Mouse (Mus musculus): ENCODE measurements at regions not wholly inside any gene's neighbourhood (a gene's known extent, or its start where the extent isn't known, plus 50 kb on each side); places are given as distances from the start of the nearest gene placed in this dataset.

DNA sequence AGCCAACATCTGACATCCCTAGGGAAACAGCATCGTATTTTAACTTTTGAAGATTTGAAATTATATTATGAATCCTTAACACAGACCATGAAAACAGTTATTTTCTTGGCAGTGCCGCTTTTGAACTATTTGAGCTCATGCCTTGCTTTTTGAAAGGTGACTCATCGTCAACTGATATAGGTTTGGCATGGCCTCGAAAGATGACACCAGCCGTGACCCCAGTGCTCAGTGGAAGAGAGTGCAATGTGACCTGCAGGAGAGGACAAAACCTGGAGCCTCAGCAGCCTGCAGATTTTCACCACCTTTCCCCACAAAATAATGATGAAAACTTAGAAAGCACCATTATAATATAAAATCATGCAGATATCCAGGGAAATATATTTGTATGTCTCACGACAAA is 312.8 kb downstream of the Ttll7 start:
- 66% methylated on average over 6 of the region's 6 CpGs for WGBS (ENCODE audit: insufficient replicate concordance)

DNA sequence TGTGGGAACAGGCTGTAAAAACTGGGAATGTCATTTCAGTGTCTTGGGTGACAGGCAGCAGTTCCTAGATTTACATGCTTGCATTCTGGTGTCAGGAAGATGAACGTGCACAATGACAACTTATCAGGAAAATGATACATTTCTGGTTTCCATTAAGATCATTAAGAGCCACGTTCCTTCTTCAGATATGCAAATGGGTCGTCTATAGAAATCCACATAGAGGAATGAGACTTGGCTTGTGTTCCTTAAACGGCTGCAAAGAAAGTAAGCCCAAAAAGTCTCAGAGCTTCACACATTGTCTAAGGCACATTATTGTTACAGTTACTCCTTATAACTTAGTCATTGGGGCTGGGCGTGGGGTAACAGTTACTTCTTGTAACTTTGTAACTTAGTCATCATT is 314.4 kb downstream of the Ttll7 start:
- H3K9me3 ChIP-seq (ENCODE audit: control insufficient read depth, low read length): no peaks in the 10 kb centered on the region
- H3K4me3 ChIP-seq (ENCODE audit: insufficient read depth in 1 of 2, low read depth in 2 of 2, low read length in 2 of 2): no peak overlapping the region
- DNase-seq (ENCODE audit: low read depth in 3 of 3, low spot score in 3 of 3): no peak
- H3K9ac ChIP-seq (replicated peaks): no peak overlapping the region
- H3K27me3 ChIP-seq (ENCODE audit: control insufficient read depth, insufficient read depth, low read length): no peaks in the 10 kb centered on the region
- WGBS (ENCODE audit: insufficient replicate concordance): 54% methylated on average over 5 of the region's 5 CpGs
- H3K36me3 ChIP-seq (replicated peaks; ENCODE audit: control insufficient read depth, insufficient read depth, low read depth): no peaks in the 10 kb centered on the region
- no peak overlapping the region for H3K4me2 ChIP-seq (ENCODE audit: low read depth)
- H3K27ac ChIP-seq: no peak overlapping the region
- no peaks in the 10 kb centered on the region for H3K4me1 ChIP-seq (replicated peaks; ENCODE audit: control insufficient read depth in 2 of 2, insufficient read depth in 2 of 2, low read length in 1 of 2)
- TF ChIP-seq CTCF (IDR thresholded peaks at IDR 0.05; ENCODE audit: low read depth) (no peak), EP300 (IDR thresholded peaks at IDR 0.05; ENCODE audit: low read depth) (no peak)
- no peak for ATAC-seq (ENCODE audit: insufficient read depth)

More for the DNA sequence above, 312.8 kb downstream of the Ttll7 start:
- Histone ChIP-seq H3K27me3 (ENCODE audit: control insufficient read depth, insufficient read depth, low read length) (no peaks in the 10 kb centered on the region), H3K9ac (replicated peaks) (no peak overlapping the region), H3K9me3 (ENCODE audit: control insufficient read depth, low read length) (no peaks in the 10 kb centered on the region), H3K4me2 (ENCODE audit: low read depth) (no peak overlapping the region), H3K4me1 (replicated peaks; ENCODE audit: control insufficient read depth in 2 of 2, insufficient read depth in 2 of 2, low read length in 1 of 2) (no peaks in the 10 kb centered on the region), H3K27ac (no peak overlapping the region), H3K4me3 (ENCODE audit: insufficient read depth in 1 of 2, low read depth in 2 of 2, low read length in 2 of 2) (no peak overlapping the region), H3K36me3 (replicated peaks; ENCODE audit: control insufficient read depth, insufficient read depth, low read depth) (no peaks in the 10 kb centered on the region)
- no peak for ATAC-seq (ENCODE audit: insufficient read depth)
- TF ChIP-seq CTCF (IDR thresholded peaks at IDR 0.05; ENCODE audit: low read depth): no peak
- TF ChIP-seq EP300 (IDR thresholded peaks at IDR 0.05; ENCODE audit: low read depth): no peak
- DNase-seq (ENCODE audit: low read depth in 3 of 3, low spot score in 3 of 3): no peak

DNA sequence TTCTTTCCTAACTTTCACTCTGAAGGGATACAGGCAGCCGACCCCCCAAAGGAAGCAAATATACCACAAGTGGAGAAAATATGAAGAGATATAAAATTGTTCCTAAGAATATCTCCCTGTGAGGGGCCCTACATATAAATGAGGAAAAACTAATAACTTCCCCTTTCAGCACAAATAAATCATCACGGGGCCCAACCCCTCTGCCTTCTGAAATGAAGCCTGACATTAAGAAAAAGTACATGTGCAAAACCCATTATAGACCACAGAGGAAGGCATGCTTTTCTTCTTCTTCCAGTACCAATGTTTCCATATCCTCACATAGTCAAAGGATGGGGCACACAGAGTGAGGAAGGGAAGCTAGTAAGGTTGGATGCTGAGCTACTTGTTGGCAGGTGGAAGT is 317.0 kb downstream of the Ttll7 start:
- Histone ChIP-seq H3K27me3 (ENCODE audit: control insufficient read depth, insufficient read depth, low read length) (no peaks in the 10 kb centered on the region; the same call in 1 of the 2 replicates), H3K4me1 (replicated peaks; ENCODE audit: control insufficient read depth in 2 of 2, insufficient read depth in 2 of 2, low read length in 1 of 2) (no peaks in the 10 kb centered on the region), H3K4me2 (ENCODE audit: low read depth) (no peak overlapping the region), H3K27ac (no peak overlapping the region), H3K9ac (replicated peaks) (no peak overlapping the region), H3K36me3 (replicated peaks; ENCODE audit: control insufficient read depth, insufficient read depth, low read depth) (no peaks in the 10 kb centered on the region), H3K4me3 (ENCODE audit: insufficient read depth in 1 of 2, low read depth in 2 of 2, low read length in 2 of 2) (no peak overlapping the region), H3K9me3 (ENCODE audit: control insufficient read depth, low read length) (no peaks in the 10 kb centered on the region)
- DNase-seq (ENCODE audit: low read depth in 3 of 3, low spot score in 3 of 3): no peak
- no peak for TF ChIP-seq CTCF (IDR thresholded peaks at IDR 0.05; ENCODE audit: low read depth)
- no peak for TF ChIP-seq EP300 (IDR thresholded peaks at IDR 0.05; ENCODE audit: low read depth)
- WGBS (ENCODE audit: insufficient replicate concordance): 41% methylated on average over 2 of the region's 2 CpGs
- ATAC-seq (ENCODE audit: insufficient read depth): no peak

DNA sequence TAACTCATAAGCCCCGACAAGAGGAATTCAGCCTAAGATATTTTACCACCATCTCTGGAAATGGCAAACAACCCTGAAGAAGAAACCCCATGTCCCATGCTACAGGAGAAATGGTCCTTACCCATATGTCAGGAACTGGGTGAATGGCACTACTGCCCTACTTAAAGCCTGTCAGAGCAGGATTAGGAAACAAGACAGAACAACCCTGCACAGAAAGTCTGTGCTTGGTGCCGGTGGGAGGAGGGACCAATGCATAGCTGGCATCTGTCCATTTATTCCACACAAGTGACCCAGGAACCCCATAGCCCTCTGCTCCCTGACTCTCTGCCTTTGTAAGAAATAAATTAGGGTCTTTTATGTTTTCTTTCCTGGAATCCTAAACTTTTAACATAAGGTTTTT is 317.9 kb downstream of the Ttll7 start:
- Histone ChIP-seq H3K4me2 (ENCODE audit: low read depth) (no peak overlapping the region), H3K27me3 (ENCODE audit: control insufficient read depth, insufficient read depth, low read length) (no peaks in the 10 kb centered on the region; the same call in 1 of the 2 replicates), H3K9me3 (ENCODE audit: control insufficient read depth, low read length) (no peaks in the 10 kb centered on the region), H3K27ac (no peak overlapping the region), H3K4me1 (replicated peaks; ENCODE audit: control insufficient read depth in 2 of 2, insufficient read depth in 2 of 2, low read length in 1 of 2) (no peaks in the 10 kb centered on the region), H3K4me3 (ENCODE audit: insufficient read depth in 1 of 2, low read depth in 2 of 2, low read length in 2 of 2) (no peak overlapping the region), H3K9ac (replicated peaks) (no peak overlapping the region), H3K36me3 (replicated peaks; ENCODE audit: control insufficient read depth, insufficient read depth, low read depth) (no peaks in the 10 kb centered on the region)
- WGBS (ENCODE audit: insufficient replicate concordance): 57% methylated on average over 2 of the region's 2 CpGs
- TF ChIP-seq CTCF (IDR thresholded peaks at IDR 0.05; ENCODE audit: low read depth) (no peak), EP300 (IDR thresholded peaks at IDR 0.05; ENCODE audit: low read depth) (no peak)
- DNase-seq (ENCODE audit: low read depth in 3 of 3, low spot score in 3 of 3) (no peak), ATAC-seq (ENCODE audit: insufficient read depth) (no peak)

DNA sequence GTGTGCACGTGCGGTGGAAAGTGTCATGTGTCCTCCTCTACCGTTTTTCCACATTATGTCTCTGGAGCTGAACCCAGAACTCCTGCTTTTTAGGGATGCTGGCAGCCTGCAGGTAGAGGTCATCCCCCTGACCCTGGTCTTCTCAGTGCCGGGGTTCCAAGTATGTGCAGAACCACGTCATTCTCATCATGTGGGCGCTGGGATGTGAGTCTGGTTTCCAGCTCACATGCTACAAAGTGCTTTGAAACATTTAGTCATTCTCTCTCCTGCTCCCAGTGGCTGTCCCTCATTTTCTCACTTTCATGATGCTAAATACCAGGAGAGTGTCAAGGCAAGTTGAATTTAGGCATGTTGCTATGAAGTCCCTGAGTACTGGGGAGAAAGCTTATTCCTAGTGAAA is 326.6 kb downstream of the Ttll7 start:
- ATAC-seq (ENCODE audit: insufficient read depth) (no peak), DNase-seq (ENCODE audit: low read depth in 3 of 3, low spot score in 3 of 3) (no peak)
- Histone ChIP-seq H3K4me3 (ENCODE audit: insufficient read depth in 1 of 2, low read depth in 2 of 2, low read length in 2 of 2) (no peak overlapping the region), H3K36me3 (replicated peaks; ENCODE audit: control insufficient read depth, insufficient read depth, low read depth) (no peaks in the 10 kb centered on the region), H3K4me1 (replicated peaks; ENCODE audit: control insufficient read depth in 2 of 2, insufficient read depth in 2 of 2, low read length in 1 of 2) (no peaks in the 10 kb centered on the region), H3K9ac (replicated peaks) (no peak overlapping the region), H3K9me3 (ENCODE audit: control insufficient read depth, low read length) (no peaks in the 10 kb centered on the region), H3K4me2 (ENCODE audit: low read depth) (no peak overlapping the region), H3K27ac (no peak overlapping the region), H3K27me3 (ENCODE audit: control insufficient read depth, insufficient read depth, low read length) (no peaks in the 10 kb centered on the region)
- no peak for TF ChIP-seq CTCF (IDR thresholded peaks at IDR 0.05; ENCODE audit: low read depth)
- no peak for TF ChIP-seq EP300 (IDR thresholded peaks at IDR 0.05; ENCODE audit: low read depth)
- 62% methylated on average over 6 of the region's 6 CpGs for WGBS (ENCODE audit: insufficient replicate concordance)
